Mouse (Mus musculus) hindbrain, embryonic 11.5 days (tissue): ENCODE measurements around the gene Serpinb1c. TPM values are rescaled to one million over a fixed set of nuclear protein-coding genes. Genes with fewer than 3 reads are reported as not detected.

Experiments
- ATAC-seq: fragments of 200-750 bp; cut with Nextera tagmentation; 2 replicates; pipeline ENCODE4 v1.8.0; 2017; ENCODE audit warnings: mild to moderate bottlenecking, moderate TSS enrichment, moderate library complexity; ENCODE audit not compliant: low FRiP score
- DNase-seq: peaks from one replicate; pipeline ENCODE4 v3.0.0-alpha.2; 2015; ENCODE audit warnings: low spot score
- H3K27ac ChIP-seq: fragments of 300-500 bp; sonication (generic); 2 replicates; pipeline ENCODE4 v1.5.1; 2014; ENCODE audit warnings: mild to moderate bottlenecking, low read depth, low read length
- H3K27me3 ChIP-seq: fragments of 300-500 bp; sonication (generic); 2 replicates; pipeline ENCODE4 v1.6.1; 2014; ENCODE audit warnings: mild to moderate bottlenecking, low read length, moderate library complexity, mixed read lengths; ENCODE audit not compliant: control insufficient read depth, insufficient read depth
- H3K36me3 ChIP-seq: fragments of 300-500 bp; sonication (generic); 2 replicates; pipeline ENCODE4 v1.6.1; 2014; ENCODE audit warnings: mild to moderate bottlenecking, low read length, moderate library complexity, mixed read lengths; ENCODE audit not compliant: control insufficient read depth, insufficient read depth
- H3K4me1 ChIP-seq: fragments of 300-500 bp; sonication (generic); replicated peaks from 2 replicates; pipeline ENCODE4 v1.6.1; 2014; ENCODE audit warnings: low read length, mixed read lengths; ENCODE audit not compliant: control insufficient read depth, insufficient read depth
- H3K4me2 ChIP-seq: fragments of 300-500 bp; sonication (generic); replicated peaks from 2 replicates; pipeline ENCODE4 v1.6.1; 2014; ENCODE audit warnings: mild to moderate bottlenecking, low read depth, low read length
- H3K4me3 ChIP-seq: fragments of 300-500 bp; sonication (generic); 2 replicates; pipeline ENCODE4 v1.5.1; 2014; ENCODE audit warnings: low read depth, low read length
- H3K9ac ChIP-seq: fragments of 300-500 bp; sonication (generic); 2 replicates; pipeline ENCODE4 v1.6.1; 2014; ENCODE audit warnings: low read depth, low read length
- H3K9me3 ChIP-seq: fragments of 300-500 bp; sonication (generic); 2 replicates; pipeline ENCODE4 v1.6.1; 2016; ENCODE audit warnings: low read length; ENCODE audit not compliant: control insufficient read depth
- WGBS: fragments of 180-500 bp; shearing (Covaris S2); extraction: QIAGEN DNeasy Blood & Tissue Kit; methylation state at CpG from one replicate; pipeline ENCODE4 v1.1.7; 2014; 5-methylcytosine and 5-hydroxymethylcytosine counted together
- polyA plus RNA-seq: library from polyadenylated mRNA; unstranded; fragments of >200 nt; fragmentation: Nextera tagmentation; extraction: Ambion mirVana; gene quantifications from 2 replicates; pipeline ENCODE4 v1.2.1, GENCODE M21; 2014

The Serpinb1c gene
- polyA plus RNA-seq, 1 experiment from 2014 or later = not detected

GRCm38 (mm10) chr13:32853073-32853472 lies 44.9 kb downstream of the Serpinb1c start:
- ATAC-seq = no peak
- WGBS = 53% methylated on average over 2 of the region's 2 CpGs

GRCm38 (mm10) chr13:32852539-32852938 lies 45.5 kb downstream of the Serpinb1c start:
- DNase-seq (no peak), ATAC-seq (no peak)
- WGBS = 96% methylated on average over 4 of the region's 4 CpGs
- H3K4me3 ChIP-seq = no peak overlapping the region
- H3K36me3 ChIP-seq = no peaks in the 10 kb centered on the region
- H3K4me1 ChIP-seq = no peaks in the 10 kb centered on the region
- H3K27ac ChIP-seq = no peak overlapping the region
- no peak overlapping the region for H3K4me2 ChIP-seq
- H3K9ac ChIP-seq = no peak overlapping the region
- H3K9me3 ChIP-seq = no peaks in the 10 kb centered on the region
- no peaks in the 10 kb centered on the region for H3K27me3 ChIP-seq

More at GRCm38 (mm10) chr13:32853073-32853472, 44.9 kb downstream of the Serpinb1c start:
- Histone ChIP-seq H3K4me2 (no peak overlapping the region), H3K27ac (no peak overlapping the region), H3K9ac (no peak overlapping the region), H3K4me3 (no peak overlapping the region), H3K4me1 (no peaks in the 10 kb centered on the region), H3K36me3 (no peaks in the 10 kb centered on the region), H3K27me3 (no peaks in the 10 kb centered on the region), H3K9me3 (no peaks in the 10 kb centered on the region)
- no peak for DNase-seq

- ATAC-seq = peak; percentile 71; the same call in 1 of the 2 replicates
- Histone ChIP-seq H3K27me3 (no peaks in the 10 kb centered on the region), H3K4me3 (no peak overlapping the region), H3K9ac (no peak overlapping the region), H3K4me1 (no peaks in the 10 kb centered on the region), H3K4me2 (no peak overlapping the region), H3K9me3 (no peaks in the 10 kb centered on the region), H3K27ac (no peak overlapping the region), H3K36me3 (no peaks in the 10 kb centered on the region)
- WGBS = 12% methylated on average over 7 of the region's 7 CpGs
- peak; percentile 69 for DNase-seq
These were observed 46.0 kb downstream of the Serpinb1c start for GRCm38 (mm10) chr13:32851967-32852366.

- Histone ChIP-seq H3K4me2 (no peak within 1 kb of the TSS), H3K4me1 (no peaks in the 10 kb centered on the region), H3K27ac (no peak within 1 kb of the TSS), H3K9me3 (no peaks in the 10 kb centered on the region), H3K36me3 (no peaks in the 10 kb centered on the region), H3K9ac (no peak within 1 kb of the TSS), H3K4me3 (no peak within 1 kb of the TSS), H3K27me3 (no peaks in the 10 kb centered on the region)
- ATAC-seq (no peak), DNase-seq (no peak)
- 72% methylated on average over 10 of the region's 10 CpGs for WGBS
These were observed 47.2 kb downstream of the Serpinb1c start, which contains the start of gene Serpinb1a for GRCm38 (mm10) chr13:32850668-32851404. Serpinb1a (minus strand) TSS chr13:32851185.

- H3K27me3 ChIP-seq = no peaks in the 10 kb centered on the region
- no peak overlapping the region for H3K27ac ChIP-seq
- ATAC-seq (no peak), DNase-seq (no peak)
- H3K9ac ChIP-seq = no peak overlapping the region
- no peaks in the 10 kb centered on the region for H3K9me3 ChIP-seq
- WGBS = 69% methylated on average over 1 of the region's 1 CpGs
- H3K36me3 ChIP-seq = no peaks in the 10 kb centered on the region
- no peak overlapping the region for H3K4me2 ChIP-seq
- no peak overlapping the region for H3K4me3 ChIP-seq
- H3K4me1 ChIP-seq = no peaks in the 10 kb centered on the region
These were observed 47.9 kb downstream of the Serpinb1c start for GRCm38 (mm10) chr13:32850156-32850555.

- Histone ChIP-seq H3K27me3 (no peaks in the 10 kb centered on the region), H3K4me1 (no peaks in the 10 kb centered on the region), H3K4me3 (no peak overlapping the region), H3K9ac (no peak overlapping the region), H3K36me3 (no peaks in the 10 kb centered on the region), H3K9me3 (no peaks in the 10 kb centered on the region), H3K4me2 (no peak overlapping the region), H3K27ac (no peak overlapping the region)
- ATAC-seq = no peak
- DNase-seq = no peak
These were observed 48.4 kb downstream of the Serpinb1c start for GRCm38 (mm10) chr13:32849531-32850123.

GRCm38 (mm10) chr13:32849092-32849491 lies 48.9 kb downstream of the Serpinb1c start:
- Histone ChIP-seq H3K4me1 (no peaks in the 10 kb centered on the region), H3K27ac (no peak overlapping the region), H3K4me2 (no peak overlapping the region), H3K27me3 (no peaks in the 10 kb centered on the region), H3K9ac (no peak overlapping the region), H3K36me3 (no peaks in the 10 kb centered on the region), H3K4me3 (no peak overlapping the region), H3K9me3 (no peaks in the 10 kb centered on the region)
- ATAC-seq (no peak), DNase-seq (no peak)
- WGBS = 70% methylated on average over 4 of the region's 4 CpGs

- Histone ChIP-seq H3K36me3 (no peaks in the 10 kb centered on the region), H3K4me3 (no peak overlapping the region), H3K27ac (no peak overlapping the region), H3K4me2 (no peak overlapping the region), H3K27me3 (no peaks in the 10 kb centered on the region), H3K9me3 (no peaks in the 10 kb centered on the region), H3K4me1 (no peaks in the 10 kb centered on the region), H3K9ac (no peak overlapping the region)
- ATAC-seq (no peak), DNase-seq (no peak)
These were observed 51.8 kb downstream of the Serpinb1c start for GRCm38 (mm10) chr13:32846221-32846620.

- WGBS = 85% methylated on average over 3 of the region's 3 CpGs
- no peak overlapping the region for H3K4me3 ChIP-seq
- no peaks in the 10 kb centered on the region for H3K4me1 ChIP-seq
- no peaks in the 10 kb centered on the region for H3K9me3 ChIP-seq
- no peak overlapping the region for H3K9ac ChIP-seq
- H3K27me3 ChIP-seq = no peaks in the 10 kb centered on the region
- no peak overlapping the region for H3K4me2 ChIP-seq
- DNase-seq (no peak), ATAC-seq (no peak)
- H3K27ac ChIP-seq = no peak overlapping the region
- H3K36me3 ChIP-seq = no peaks in the 10 kb centered on the region
These were observed 56.7 kb downstream of the Serpinb1c start for GRCm38 (mm10) chr13:32841349-32841748.
